Mouse (Mus musculus): ENCODE measurements around the gene Rgs14. TPM values are rescaled to one million over a fixed set of nuclear protein-coding genes. Genes with fewer than 3 reads are reported as not detected.

Gene Rgs14
- polyA plus RNA-seq, 1 experiment from 2014 or later, result 1.2 TPM

GRCm38 (mm10) chr13:55420933-55421800 lies 51.6 kb downstream of the Rgs14 start:
- no peak overlapping the region for H3K27ac ChIP-seq (ENCODE audit: low read depth, low read length)
- H3K4me3 ChIP-seq (ENCODE audit: low read depth, low read length), result peak overlapping the region; percentile 16
- peak; percentile 29; the same call in 1 of the 2 replicates for ATAC-seq
- no peaks in the 10 kb centered on the region for H3K4me1 ChIP-seq (replicated peaks; ENCODE audit: control insufficient read depth, insufficient read depth, low read length)
- H3K27me3 ChIP-seq (replicated peaks; ENCODE audit: control insufficient read depth, insufficient read depth, low read length), result peaks cover 42% of the 10 kb centered on the region
- peak overlapping the region; percentile 53 for H3K4me2 ChIP-seq (replicated peaks; ENCODE audit: low read depth)
- 12% methylated on average over 35 of the region's 35 CpGs for WGBS
- peak; percentile 92 for TF ChIP-seq CTCF (IDR thresholded peaks at IDR 0.05; ENCODE audit: low read depth)
- no peaks in the 10 kb centered on the region for H3K36me3 ChIP-seq (ENCODE audit: control insufficient read depth, insufficient read depth)
- no peaks in the 10 kb centered on the region for H3K9me3 ChIP-seq (ENCODE audit: control insufficient read depth)
- H3K9ac ChIP-seq (ENCODE audit: low read depth, low read length), result no peak overlapping the region

- no peak for ATAC-seq
- no peak within 1 kb of the TSS for H3K9ac ChIP-seq (ENCODE audit: low read depth, low read length)
- H3K4me3 ChIP-seq (ENCODE audit: low read depth, low read length), result no peak within 1 kb of the TSS
- no peaks in the 10 kb centered on the region for H3K9me3 ChIP-seq (ENCODE audit: control insufficient read depth)
- no peaks in the 10 kb centered on the region for H3K4me1 ChIP-seq (replicated peaks; ENCODE audit: control insufficient read depth, insufficient read depth, low read length)
- H3K36me3 ChIP-seq (ENCODE audit: control insufficient read depth, insufficient read depth), result no peaks in the 10 kb centered on the region
- TF ChIP-seq CTCF (IDR thresholded peaks at IDR 0.05; ENCODE audit: low read depth), result no peak
- H3K27ac ChIP-seq (ENCODE audit: low read depth, low read length), result no peak within 1 kb of the TSS
- H3K27me3 ChIP-seq (replicated peaks; ENCODE audit: control insufficient read depth, insufficient read depth, low read length), result peaks cover 9% of the 10 kb centered on the region; the same call in 1 of the 2 replicates
- WGBS, result 83% methylated on average over 10 of the region's 10 CpGs
- H3K4me2 ChIP-seq (replicated peaks; ENCODE audit: low read depth), result no peak within 1 kb of the TSS
These were observed 57.1 kb downstream of the Rgs14 start, which contains the start of gene F12 for GRCm38 (mm10) chr13:55426613-55427012. Gene F12, minus strand, starts transcription at chr13:55426793.

DNA sequence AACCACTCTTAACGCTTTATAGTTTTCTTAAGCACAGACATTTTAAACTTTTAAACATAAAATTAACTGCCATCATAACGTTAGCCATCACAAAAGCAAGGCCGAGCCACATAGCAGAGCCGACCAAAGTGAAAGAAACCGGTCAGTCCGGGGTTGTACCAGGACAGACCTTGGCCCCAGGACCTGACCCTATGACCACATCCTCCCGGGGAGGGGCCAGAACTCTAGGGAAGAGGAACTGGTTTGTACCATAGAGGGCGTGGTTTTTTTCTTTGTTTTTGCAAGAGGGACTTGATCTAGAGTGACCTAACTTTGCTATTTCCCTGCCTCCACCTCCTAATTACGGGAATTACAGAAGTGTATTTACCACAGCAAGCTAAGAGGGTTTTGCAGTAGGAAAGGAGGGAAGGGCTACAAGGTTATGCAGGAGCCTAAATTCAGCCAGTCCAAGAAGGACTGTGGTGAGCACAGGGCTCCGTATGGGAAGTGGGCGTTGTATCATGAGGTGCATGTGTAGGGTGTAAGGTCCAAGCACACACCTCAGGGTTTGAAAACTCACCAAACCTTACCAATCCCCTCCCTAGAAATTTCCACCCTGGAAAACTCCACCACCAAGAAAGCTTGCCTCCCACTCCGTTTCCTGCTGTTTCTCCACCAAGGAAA lies 59.8 kb downstream of the Rgs14 start:
- TF ChIP-seq CTCF (IDR thresholded peaks at IDR 0.05; ENCODE audit: low read depth), result no peak
- no peaks in the 10 kb centered on the region for H3K9me3 ChIP-seq (ENCODE audit: control insufficient read depth)
- no peaks in the 10 kb centered on the region for H3K4me1 ChIP-seq (replicated peaks; ENCODE audit: control insufficient read depth, insufficient read depth, low read length)
- H3K27ac ChIP-seq (ENCODE audit: low read depth, low read length), result no peak overlapping the region
- no peak overlapping the region for H3K9ac ChIP-seq (ENCODE audit: low read depth, low read length)
- H3K36me3 ChIP-seq (ENCODE audit: control insufficient read depth, insufficient read depth), result no peaks in the 10 kb centered on the region
- peak; percentile 61 for ATAC-seq
- H3K4me2 ChIP-seq (replicated peaks; ENCODE audit: low read depth), result no peak overlapping the region
- H3K4me3 ChIP-seq (ENCODE audit: low read depth, low read length), result no peak overlapping the region
- 52% methylated on average over 12 of the region's 12 CpGs for WGBS
- no peaks in the 10 kb centered on the region for H3K27me3 ChIP-seq (replicated peaks; ENCODE audit: control insufficient read depth, insufficient read depth, low read length)

DNA sequence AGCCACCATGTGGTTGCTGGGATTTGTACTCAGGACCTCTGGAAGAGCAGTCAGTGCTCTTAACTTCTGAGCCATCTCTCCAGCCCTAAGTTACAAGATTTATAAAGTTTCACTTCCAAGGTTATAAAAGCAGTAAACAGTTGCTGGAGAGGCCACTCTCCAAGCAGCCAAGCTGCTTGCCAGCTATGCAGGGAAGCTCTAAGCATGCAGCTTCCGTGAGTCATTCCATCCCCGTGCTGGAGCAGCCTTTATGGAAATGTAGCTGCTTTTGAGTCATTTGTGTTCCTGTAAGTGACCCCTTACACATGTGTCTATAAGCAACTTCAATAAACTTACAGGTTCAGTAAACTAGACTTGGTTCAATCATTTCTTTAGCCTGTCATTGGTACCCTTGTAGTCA lies 61.0 kb downstream of the Rgs14 start:
- Histone ChIP-seq H3K9ac (ENCODE audit: low read depth, low read length) (no peak overlapping the region), H3K27ac (ENCODE audit: low read depth, low read length) (no peak overlapping the region), H3K36me3 (ENCODE audit: control insufficient read depth, insufficient read depth) (no peaks in the 10 kb centered on the region), H3K27me3 (replicated peaks; ENCODE audit: control insufficient read depth, insufficient read depth, low read length) (no peaks in the 10 kb centered on the region), H3K4me3 (ENCODE audit: low read depth, low read length) (no peak overlapping the region), H3K4me1 (replicated peaks; ENCODE audit: control insufficient read depth, insufficient read depth, low read length) (no peaks in the 10 kb centered on the region), H3K9me3 (ENCODE audit: control insufficient read depth) (no peaks in the 10 kb centered on the region), H3K4me2 (replicated peaks; ENCODE audit: low read depth) (no peak overlapping the region)
- no peak for TF ChIP-seq CTCF (IDR thresholded peaks at IDR 0.05; ENCODE audit: low read depth)
- no peak for ATAC-seq
- WGBS, result 84% methylated on average over 2 of the region's 2 CpGs

DNA sequence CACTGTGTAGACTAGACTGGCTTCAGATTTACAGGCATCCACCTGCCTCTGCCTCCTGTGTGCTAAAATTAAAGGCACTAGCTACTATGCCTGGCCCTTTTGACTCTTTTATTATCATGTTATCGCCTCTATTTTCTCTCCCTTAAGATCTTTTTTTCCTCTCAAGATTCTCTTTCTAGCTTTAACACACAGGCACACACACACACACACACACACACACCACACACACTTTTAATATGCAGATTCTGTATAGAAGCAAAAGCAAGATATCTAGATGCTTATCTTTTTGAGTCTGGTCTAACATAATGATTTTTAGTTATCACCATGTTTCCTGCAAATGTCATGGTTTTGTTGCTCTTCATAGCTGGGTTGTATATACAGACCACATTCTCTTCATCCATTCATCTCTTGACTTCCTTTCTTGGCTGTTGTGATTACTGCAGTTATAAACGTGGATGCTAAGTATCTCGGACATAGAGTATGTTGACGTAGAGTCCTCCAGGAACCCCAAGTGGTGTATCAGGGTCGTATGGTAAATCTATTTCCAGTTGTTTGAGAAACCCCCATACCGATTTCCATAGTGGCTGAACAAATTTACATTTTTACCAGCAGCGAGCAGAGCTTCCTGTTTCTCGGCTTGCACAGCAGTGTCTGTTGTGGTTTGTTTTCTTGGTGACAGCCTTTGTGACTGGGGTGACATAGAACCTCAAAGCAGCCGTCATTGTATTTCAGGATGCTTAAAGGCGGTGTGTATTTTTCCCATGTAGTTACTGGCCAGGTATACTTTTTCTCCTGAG lies 62.6 kb downstream of the Rgs14 start:
- Histone ChIP-seq H3K27me3 (replicated peaks; ENCODE audit: control insufficient read depth, insufficient read depth, low read length) (no peaks in the 10 kb centered on the region), H3K4me1 (replicated peaks; ENCODE audit: control insufficient read depth, insufficient read depth, low read length) (no peaks in the 10 kb centered on the region), H3K27ac (ENCODE audit: low read depth, low read length) (no peak overlapping the region), H3K9ac (ENCODE audit: low read depth, low read length) (no peak overlapping the region), H3K4me2 (replicated peaks; ENCODE audit: low read depth) (no peak overlapping the region), H3K4me3 (ENCODE audit: low read depth, low read length) (no peak overlapping the region), H3K36me3 (ENCODE audit: control insufficient read depth, insufficient read depth) (no peaks in the 10 kb centered on the region), H3K9me3 (ENCODE audit: control insufficient read depth) (no peaks in the 10 kb centered on the region)
- no peak for ATAC-seq
- 62% methylated on average over 10 of the region's 10 CpGs for WGBS
- TF ChIP-seq CTCF (IDR thresholded peaks at IDR 0.05; ENCODE audit: low read depth), result no peak

Other genes with a start within 250 kb of the Rgs14 start
- not detected in 2 replicates for gene Gm17617, start 236.2 kb upstream of the Rgs14 start, polyA plus RNA-seq (2015; fragmentation: Nextera tagmentation; extraction: Ambion mirVana)
- gene Fgfr4, start 217.1 kb upstream of the Rgs14 start, polyA plus RNA-seq (2015; fragmentation: Nextera tagmentation; extraction: Ambion mirVana), result 3.8 and 4.0 TPM in 2 replicates
- 37.4 and 38.0 TPM in 2 replicates for gene Nsd1, start 159.9 kb upstream of the Rgs14 start, polyA plus RNA-seq (2015; fragmentation: Nextera tagmentation; extraction: Ambion mirVana)
- gene Prelid1, start 49.2 kb upstream of the Rgs14 start, polyA plus RNA-seq (2015; fragmentation: Nextera tagmentation; extraction: Ambion mirVana), result 540 and 567 TPM in 2 replicates
- 142 and 156 TPM in 2 replicates for gene Rab24, start 47.8 kb upstream of the Rgs14 start, polyA plus RNA-seq (2015; fragmentation: Nextera tagmentation; extraction: Ambion mirVana)
- 7.8 and 8.5 TPM in 2 replicates for gene Mxd3, start 39.9 kb upstream of the Rgs14 start, polyA plus RNA-seq (2015; fragmentation: Nextera tagmentation; extraction: Ambion mirVana)
- 85.3 and 93.0 TPM in 2 replicates for gene Lman2, start 6.9 kb upstream of the Rgs14 start, polyA plus RNA-seq (2015; fragmentation: Nextera tagmentation; extraction: Ambion mirVana)
- 0.04 and 0.16 TPM in 2 replicates for gene Slc34a1, start 28.5 kb downstream of the Rgs14 start, polyA plus RNA-seq (2015; fragmentation: Nextera tagmentation; extraction: Ambion mirVana)
- not detected in 2 replicates for gene Pfn3, start 45.5 kb downstream of the Rgs14 start, polyA plus RNA-seq (2015; fragmentation: Nextera tagmentation; extraction: Ambion mirVana)
- gene F12, start 57.1 kb downstream of the Rgs14 start, polyA plus RNA-seq (2015; fragmentation: Nextera tagmentation; extraction: Ambion mirVana), result 1.2 and 2.3 TPM in 2 replicates
- 10.5 and 11.4 TPM in 2 replicates for gene Grk6, start 75.3 kb downstream of the Rgs14 start, polyA plus RNA-seq (2015; fragmentation: Nextera tagmentation; extraction: Ambion mirVana)
- gene Prr7, start 94.5 kb downstream of the Rgs14 start, polyA plus RNA-seq (2015; fragmentation: Nextera tagmentation; extraction: Ambion mirVana), result 0.14 and 0.27 TPM in 2 replicates
- gene Dbn1, start 118.4 kb downstream of the Rgs14 start, polyA plus RNA-seq (2015; fragmentation: Nextera tagmentation; extraction: Ambion mirVana), result 31.3 and 34.8 TPM in 2 replicates
- gene Pdlim7, start 143.9 kb downstream of the Rgs14 start, polyA plus RNA-seq (2015; fragmentation: Nextera tagmentation; extraction: Ambion mirVana), result 131 and 142 TPM in 2 replicates
- 1.5 and 1.6 TPM in 2 replicates for gene Dok3, start 159.6 kb downstream of the Rgs14 start, polyA plus RNA-seq (2015; fragmentation: Nextera tagmentation; extraction: Ambion mirVana)
- gene Ddx41, start 166.9 kb downstream of the Rgs14 start, polyA plus RNA-seq (2015; fragmentation: Nextera tagmentation; extraction: Ambion mirVana), result 23.2 and 25.8 TPM in 2 replicates
- 10.3 and 12.3 TPM in 2 replicates for gene Fam193b, start 201.4 kb downstream of the Rgs14 start, polyA plus RNA-seq (2015; fragmentation: Nextera tagmentation; extraction: Ambion mirVana)
- 57.3 and 63.3 TPM in 2 replicates for gene Tmed9, start 204.0 kb downstream of the Rgs14 start, polyA plus RNA-seq (2015; fragmentation: Nextera tagmentation; extraction: Ambion mirVana)
- 13.9 and 14.3 TPM in 2 replicates for gene B4galt7, start 230.2 kb downstream of the Rgs14 start, polyA plus RNA-seq (2015; fragmentation: Nextera tagmentation; extraction: Ambion mirVana)

Measured in intestine, postnatal 0 days (tissue).